Mouse (Mus musculus) fibroblast of lung, adult 2 months (primary cell): Measurements from ENCODE around the gene Zscan21.

Experiments
- DNase-seq: peaks from one replicate; pipeline ENCODE4 v3.0.0-alpha.2; 2011; ENCODE audit warnings: low read depth

The Zscan21 gene

GRCm38 (mm10) chr5:138118041-138118440 lies 1.3 kb downstream of the Zscan21 start:
- peak; percentile 7 for DNase-seq

DNA sequence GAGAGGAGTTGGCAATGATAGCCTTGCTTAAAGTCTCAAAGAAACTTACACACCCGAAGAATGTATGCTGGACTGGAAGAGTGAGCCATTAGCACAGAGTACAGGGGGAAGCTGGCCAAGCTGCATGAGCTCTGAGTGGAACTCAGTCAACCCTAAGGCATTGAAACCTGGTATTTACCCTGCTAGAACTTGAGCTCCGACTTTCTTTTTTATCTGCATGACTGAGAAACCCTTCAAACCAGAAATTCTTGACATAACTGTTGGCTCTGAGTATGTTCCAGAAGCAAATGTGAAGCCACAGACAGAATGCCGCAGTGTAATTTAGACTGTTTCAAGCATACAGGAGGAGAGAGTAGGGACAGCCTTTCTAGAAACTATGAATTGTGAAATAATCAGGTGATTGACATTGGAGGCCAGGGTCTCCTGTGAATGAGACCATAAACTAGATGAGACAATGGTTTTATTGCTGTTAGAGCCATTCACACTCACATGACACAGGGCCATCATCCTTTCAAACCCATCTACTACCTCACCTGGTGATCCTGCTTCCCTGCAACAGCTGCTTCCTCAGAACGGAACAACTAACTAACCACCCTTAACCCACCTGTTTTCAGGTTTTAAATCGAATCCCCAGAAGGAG lies 15.8 kb downstream of the Zscan21 start:
- DNase-seq: no peak

DNA sequence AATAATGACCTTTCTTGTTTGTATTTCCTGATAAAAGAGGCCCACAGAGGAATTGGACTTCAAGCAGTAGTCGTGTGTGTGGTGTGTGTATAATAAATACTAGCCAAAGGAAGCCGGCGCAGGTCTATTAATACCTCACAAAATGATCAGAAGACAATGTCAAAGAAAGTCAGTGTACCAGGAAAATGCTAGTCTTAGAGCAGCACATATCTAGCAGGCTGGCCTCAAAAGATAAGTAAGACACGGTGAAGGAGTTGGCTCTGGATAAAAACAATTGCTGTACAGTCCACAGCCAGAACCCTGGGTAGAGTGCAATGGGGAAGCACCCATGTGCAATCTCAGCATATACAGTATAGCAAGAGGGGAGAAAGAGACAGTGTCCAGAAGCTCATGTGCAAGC lies 20.6 kb downstream of the Zscan21 start:
- DNase-seq: no peak

- peak; percentile 31 for DNase-seq
Measured at GRCm38 (mm10) chr5:138137935-138138549, 21.3 kb downstream of the Zscan21 start.

DNA sequence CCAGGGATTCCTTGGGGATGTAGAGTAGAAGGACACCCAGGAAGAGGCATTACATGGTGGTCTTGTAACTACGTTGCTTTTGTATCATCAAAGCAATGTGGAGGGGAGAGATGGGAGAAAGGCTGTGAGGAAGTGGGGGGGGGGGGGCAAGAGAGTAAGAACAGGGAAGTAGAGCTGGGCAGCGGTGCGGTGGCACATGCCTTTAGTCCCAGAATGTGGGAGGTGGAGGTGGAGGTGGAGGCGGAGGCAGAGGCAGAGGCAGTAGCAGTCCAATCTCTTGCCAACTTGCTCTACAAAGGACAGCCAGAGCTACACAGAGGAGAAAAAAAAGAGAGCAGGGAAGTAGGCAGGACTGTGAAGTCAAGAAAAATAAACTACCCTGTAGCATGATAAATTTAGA lies 21.9 kb downstream of the Zscan21 start:
- DNase-seq: no peak

DNA sequence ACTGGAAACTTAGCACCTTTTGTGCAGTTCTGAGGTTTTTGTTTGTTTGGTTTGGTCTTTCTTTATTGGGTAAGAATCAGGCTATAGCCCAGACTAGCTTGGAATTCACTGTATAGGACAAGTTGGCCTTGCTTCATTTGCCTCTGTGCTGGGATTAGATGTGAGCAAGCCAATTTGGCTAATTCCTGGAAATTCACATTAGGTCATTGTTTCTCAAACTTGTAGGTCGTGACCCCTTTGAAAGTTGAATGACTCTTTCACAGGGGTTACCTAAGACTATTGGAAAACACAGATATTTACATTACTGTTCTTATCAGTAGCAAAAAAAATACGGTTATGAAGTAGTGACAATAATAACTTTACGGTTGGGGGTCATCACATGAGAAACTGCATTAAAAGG lies 37.7 kb downstream of the Zscan21 start:
- DNase-seq: no peak

DNA sequence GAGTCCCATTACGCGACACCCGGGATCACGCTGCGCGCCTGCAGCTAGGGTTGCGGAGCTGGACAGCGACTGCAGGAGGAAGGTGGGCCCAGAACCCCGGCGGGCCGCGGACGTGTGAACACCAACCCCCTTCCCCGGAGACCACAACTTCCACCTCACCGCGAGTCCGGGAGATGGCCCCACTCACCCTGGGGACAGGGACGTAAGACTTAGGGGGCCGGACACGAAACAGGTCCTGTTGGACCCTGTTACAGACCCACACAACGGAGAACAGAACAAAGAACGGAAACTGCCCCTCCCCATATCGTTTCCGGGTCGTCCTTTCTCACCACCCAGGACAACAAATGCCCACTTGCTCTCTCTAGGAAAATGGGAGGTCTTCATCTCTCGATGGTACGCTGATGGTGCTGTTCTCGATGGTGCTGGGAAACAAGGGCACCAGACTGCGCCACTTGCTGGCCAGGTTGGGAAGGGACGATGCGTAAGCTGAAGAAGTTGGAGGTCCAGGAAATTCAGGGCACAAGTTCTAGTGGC lies 38.8 kb downstream of the Zscan21 start, which contains the start of gene Zfp113:
TSS of gene Zfp113 (minus strand) at position 302 of the 534 bp plus-strand sequence.
- peak; percentile 96 for DNase-seq

GRCm38 (mm10) chr5:138160224-138160762 lies 43.6 kb downstream of the Zscan21 start:
- no peak for DNase-seq

DNA sequence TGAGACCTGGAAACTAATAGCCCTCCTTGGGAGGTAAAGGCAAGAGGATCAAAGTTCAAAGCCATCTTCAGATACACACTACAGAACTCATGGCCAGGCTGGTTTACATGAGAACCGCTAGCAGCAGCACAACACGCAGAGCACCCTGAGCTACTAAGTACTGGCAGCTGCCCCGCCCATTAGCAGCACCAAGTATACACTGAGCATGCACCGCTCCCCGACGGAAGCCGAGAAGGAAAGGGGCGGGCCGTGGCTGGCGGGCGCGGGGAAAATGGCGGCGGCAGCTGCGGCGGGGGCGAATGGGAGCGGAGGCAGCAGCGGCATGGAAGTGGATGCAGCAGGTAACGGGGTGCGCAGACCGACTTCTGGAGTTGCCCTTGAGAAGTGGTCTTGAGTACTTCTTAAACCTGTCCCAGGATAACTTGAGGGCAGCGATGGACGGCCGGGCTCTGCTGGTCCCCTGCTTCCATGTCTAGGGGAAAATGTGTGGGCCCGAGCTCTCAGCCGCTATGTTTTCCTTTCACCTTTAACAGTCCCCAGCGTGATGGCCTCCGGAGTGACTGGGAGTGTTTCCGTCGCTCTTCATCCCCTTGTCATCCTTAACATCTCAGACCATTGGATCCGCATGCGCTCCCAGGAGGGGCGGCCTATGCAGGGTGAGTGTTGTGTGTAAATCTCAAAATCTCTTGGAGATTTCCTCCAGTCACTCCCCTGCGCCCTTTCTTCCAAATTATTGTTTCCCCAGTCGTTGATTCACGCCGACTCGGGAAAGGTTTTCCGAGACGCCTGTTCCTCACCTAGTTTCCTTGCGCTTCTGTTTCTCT lies 44.4 kb downstream of the Zscan21 start, which contains the start of gene Cops6:
TSS of gene Cops6 (plus strand) at position 230 of the 824 bp plus-strand sequence.
- peak; percentile 61 for DNase-seq

- no peak for DNase-seq
Measured at GRCm38 (mm10) chr5:138163046-138163445, 46.3 kb downstream of the Zscan21 start.

GRCm38 (mm10) chr5:138163610-138164009 lies 46.9 kb downstream of the Zscan21 start:
- DNase-seq: no peak

DNA sequence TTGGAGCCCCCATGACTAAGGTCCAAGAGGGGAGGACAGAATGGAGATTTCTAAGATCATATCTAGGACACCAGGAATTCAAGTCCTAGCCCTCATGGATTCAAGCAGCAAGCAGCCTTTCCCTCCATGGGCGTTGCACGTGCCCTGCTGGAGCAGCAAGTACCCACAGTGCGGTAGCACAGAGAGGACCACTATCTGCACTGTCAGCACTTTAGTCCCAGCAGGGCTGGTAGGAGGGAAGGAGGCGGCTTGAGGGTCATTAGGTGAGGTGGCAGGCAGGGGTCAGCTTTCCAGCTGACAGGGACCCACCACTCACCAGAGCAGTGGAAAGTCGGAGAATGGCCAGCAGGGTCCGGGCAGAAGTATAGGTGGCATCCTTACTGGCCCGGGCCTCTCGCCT lies 48.9 kb downstream of the Zscan21 start:
- no peak for DNase-seq

GRCm38 (mm10) chr5:138170936-138171561 lies 54.3 kb downstream of the Zscan21 start:
- peak; percentile 82 for DNase-seq

DNA sequence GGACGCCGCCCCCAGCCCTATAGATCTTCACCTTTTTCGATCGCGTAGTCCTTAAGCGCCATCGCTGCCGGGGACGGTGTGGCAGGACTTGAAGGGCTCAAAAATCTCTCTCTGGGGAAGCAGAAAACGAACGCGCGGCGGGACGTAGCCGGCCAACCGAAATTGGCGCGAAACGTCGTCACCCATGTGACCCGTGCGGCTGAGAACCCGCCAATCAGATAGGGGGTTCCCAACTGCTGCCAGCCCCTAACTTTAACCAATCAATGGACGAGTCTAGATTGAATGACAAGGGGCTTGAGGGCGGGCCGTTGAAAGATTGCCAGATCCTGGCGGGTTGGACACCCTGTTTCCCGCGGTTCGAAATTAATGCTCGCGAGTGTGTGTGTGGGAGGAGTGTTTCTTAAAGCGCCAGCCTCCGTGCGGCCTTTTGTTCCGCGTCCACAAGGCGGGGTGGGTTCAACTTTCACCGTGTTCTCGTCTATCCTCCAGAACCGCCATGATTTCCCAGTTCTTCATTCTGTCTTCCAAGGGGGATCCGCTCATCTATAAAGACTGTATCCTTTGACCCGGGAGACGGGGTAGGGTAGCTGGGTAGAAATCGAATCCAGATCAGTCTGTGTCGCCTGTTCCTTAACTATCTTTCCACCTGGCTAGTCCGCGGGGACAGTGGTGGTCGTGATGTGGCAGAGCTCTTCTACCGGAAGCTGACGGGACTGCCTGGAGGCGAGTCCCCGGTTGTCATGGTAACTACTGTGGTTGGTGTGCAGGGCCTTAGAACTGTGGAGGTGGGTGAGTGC lies 55.2 kb downstream of the Zscan21 start, which contains the start of the genes Ap4m1 and Mcm7:
TSS of gene Ap4m1 (plus strand) at position 308 of the 797 bp plus-strand sequence.
TSS of gene Mcm7 (minus strand) at position 728 of the 797 bp plus-strand sequence.
- DNase-seq: peak; percentile 96

DNA sequence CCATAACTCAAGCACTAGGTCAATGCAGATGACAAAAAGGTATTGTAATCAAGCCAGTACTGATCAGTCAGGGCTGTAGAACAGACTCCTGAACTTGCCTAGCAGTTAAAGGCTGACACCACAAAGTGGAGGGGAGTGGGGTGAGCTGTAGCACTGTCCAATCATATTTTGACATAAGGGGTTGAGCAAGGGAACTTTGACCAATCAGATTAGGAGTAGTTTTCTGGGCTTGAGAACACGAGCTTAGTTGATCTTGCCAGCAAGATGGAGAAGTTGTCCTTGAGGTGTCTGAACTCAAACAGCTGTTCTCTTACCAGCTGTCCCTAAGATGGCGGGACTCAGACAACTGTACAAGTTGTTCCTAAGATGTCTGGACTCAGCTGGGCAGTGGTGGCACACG lies 56.5 kb downstream of the Zscan21 start:
- DNase-seq: no peak
